Mouse (Mus musculus) left cerebral cortex, postnatal 4 days (tissue): ENCODE data around the gene Pafah2. TPM values are rescaled to one million over a fixed set of nuclear protein-coding genes. Genes with fewer than 3 reads are reported as not detected.
A peak's percentile ranks its signal among the peaks of the same experiment; 100 is the strongest.

Experiments used
- DNase-seq: peaks from one replicate; pipeline ENCODE4 v3.0.0-alpha.2; 2022
- intact Hi-C: fragments of 180-260 bp; cut with DNase I; formaldehyde crosslinking; loops from one replicate; pipeline ENCODE4 v1.15.1; 2025
- total RNA-seq, 2 experiments: library from RNA; stranded (reverse); gene quantifications; 2 replicates each; pipeline ENCODE4 v1.2.3; 2021

Gene Pafah2
- total RNA-seq = 10 to 100 TPM; 12.7 to 14.1 TPM

- DNase-seq = peak; percentile 93
- intact Hi-C loops = loop anchor here (2.0 kb wide), 2 partner anchors 73 to 83 kb away; partner anchors contain the start of gene Stmn1
Observed at GRCm38 (mm10) chr4:134395977-134396825, at the start of gene Pafah2. Gene Pafah2 (plus strand): TSS chr4:134396320.

- intact Hi-C loops = no loop called here
- no peak for DNase-seq
Observed at GRCm38 (mm10) chr4:134348078-134348477, 48.0 kb upstream of the Pafah2 start.

DNA sequence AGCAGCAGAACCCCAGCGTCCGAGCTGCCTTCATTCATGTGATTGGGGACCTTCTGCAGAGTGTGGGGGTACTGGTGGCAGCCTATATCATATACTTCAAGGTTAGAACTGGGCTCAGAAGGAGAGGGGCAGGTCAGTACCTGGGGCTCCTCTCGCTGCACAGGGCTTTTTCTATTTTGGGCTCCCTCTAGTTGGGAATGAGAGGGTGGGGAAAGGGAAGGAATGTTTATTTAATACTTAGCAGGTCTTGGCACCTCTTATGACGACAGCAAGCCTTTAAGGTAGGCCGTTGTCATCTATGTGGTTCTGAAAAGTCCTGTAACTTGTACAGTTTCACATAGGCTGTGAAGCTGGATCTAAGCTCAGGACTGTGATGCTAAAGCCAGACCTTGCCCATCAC lies 47.6 kb upstream of the Pafah2 start:
- no peak for DNase-seq
- intact Hi-C loops = no loop called here

GRCm38 (mm10) chr4:134349829-134350228 lies 46.3 kb upstream of the Pafah2 start:
- intact Hi-C loops = no loop called here
- no peak for DNase-seq

- intact Hi-C loops = no loop called here
- no peak for DNase-seq
Observed at GRCm38 (mm10) chr4:134350641-134351040, 45.5 kb upstream of the Pafah2 start.

- DNase-seq = no peak
Observed at GRCm38 (mm10) chr4:134351329-134352260, 44.5 kb upstream of the Pafah2 start.

DNA sequence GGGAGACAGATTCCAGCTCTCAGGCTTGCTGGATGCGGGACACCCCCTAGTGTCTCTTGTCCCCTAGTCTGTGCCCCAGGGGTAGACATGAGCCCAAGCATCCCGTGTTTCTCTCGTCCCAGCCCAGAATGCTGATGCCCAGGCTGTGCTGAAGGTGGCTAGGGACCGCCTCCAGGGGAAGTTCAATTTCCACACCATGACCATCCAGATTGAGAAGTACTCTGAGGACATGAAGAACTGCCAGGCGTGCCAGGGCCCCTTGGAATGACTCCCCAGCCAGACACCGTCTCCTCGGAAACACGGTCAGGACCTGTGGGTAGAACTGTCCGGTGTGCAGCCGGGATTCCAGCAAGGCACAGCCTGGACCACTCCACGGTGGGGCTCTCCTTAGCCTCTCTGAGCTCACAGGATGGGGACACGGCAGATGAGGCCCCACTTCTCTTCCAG lies 43.8 kb upstream of the Pafah2 start:
- DNase-seq = no peak

More at GRCm38 (mm10) chr4:134351329-134352260, 44.5 kb upstream of the Pafah2 start:
- intact Hi-C loops = no loop called here

GRCm38 (mm10) chr4:134352929-134353328 lies 43.2 kb upstream of the Pafah2 start:
- intact Hi-C loops = no loop called here

More for the DNA sequence above, 43.8 kb upstream of the Pafah2 start:
- intact Hi-C loops = no loop called here

GRCm38 (mm10) chr4:134353527-134354409 lies 42.4 kb upstream of the Pafah2 start:
- no peak for DNase-seq
- intact Hi-C loops = no loop called here

More at GRCm38 (mm10) chr4:134352929-134353328, 43.2 kb upstream of the Pafah2 start:
- DNase-seq = no peak

DNA sequence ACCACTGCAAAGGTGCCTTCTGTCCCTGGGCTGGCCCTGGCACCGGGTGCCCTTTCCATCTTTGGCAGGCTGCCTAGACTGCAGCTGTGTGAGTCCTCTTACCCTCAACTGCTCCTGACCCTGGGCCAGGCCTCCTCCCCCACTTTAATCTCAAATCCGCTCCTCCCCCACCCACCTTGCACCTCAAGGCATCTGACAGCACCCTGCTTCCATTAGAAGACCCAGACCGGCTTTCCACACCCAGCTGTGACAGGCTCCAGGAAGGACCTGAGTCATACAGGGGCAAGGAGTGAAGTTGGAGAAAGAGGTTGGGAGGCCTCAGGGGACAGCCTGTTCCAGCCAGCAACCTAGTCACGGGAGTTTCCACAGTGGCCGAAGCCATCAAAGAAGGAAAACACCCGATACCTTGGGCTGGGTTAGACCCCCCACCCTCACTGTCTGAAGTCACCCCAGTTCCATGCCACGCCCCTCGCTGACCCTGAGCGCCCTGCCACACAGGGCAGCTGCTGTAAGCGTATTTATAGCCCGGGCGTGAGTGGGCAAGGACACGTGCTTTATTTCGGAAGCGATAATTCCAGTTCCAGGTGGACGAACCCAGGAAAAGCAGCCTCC lies 40.2 kb upstream of the Pafah2 start:
- peak; percentile 64 for DNase-seq
- intact Hi-C loops = no loop called here

- intact Hi-C loops = no loop called here
- DNase-seq = peak; percentile 76
Observed at GRCm38 (mm10) chr4:134356591-134357460, 39.3 kb upstream of the Pafah2 start.

- intact Hi-C loops = no loop called here
- no peak for DNase-seq
Observed at GRCm38 (mm10) chr4:134357461-134357771, 38.7 kb upstream of the Pafah2 start.

DNA sequence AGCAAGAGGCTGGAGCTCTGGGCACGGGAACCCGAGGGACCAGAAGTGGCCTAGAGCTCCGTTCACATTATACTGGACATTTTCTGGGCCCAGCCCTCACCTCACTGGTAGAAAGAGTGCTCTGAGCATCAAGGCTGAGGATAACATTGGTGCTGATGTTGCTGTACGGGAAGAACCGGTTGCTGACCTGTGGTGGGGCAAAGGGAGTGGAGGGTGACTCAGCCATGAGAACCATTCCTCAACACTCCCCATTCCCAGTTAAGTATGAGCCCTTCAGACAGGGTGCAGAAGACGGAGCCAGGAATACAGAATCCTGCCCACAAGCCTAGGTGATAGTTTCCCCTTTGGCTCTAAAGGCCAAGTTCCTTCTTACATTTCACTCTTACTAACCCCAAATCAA lies 36.5 kb upstream of the Pafah2 start:
- intact Hi-C loops = no loop called here
- no peak for DNase-seq

DNA sequence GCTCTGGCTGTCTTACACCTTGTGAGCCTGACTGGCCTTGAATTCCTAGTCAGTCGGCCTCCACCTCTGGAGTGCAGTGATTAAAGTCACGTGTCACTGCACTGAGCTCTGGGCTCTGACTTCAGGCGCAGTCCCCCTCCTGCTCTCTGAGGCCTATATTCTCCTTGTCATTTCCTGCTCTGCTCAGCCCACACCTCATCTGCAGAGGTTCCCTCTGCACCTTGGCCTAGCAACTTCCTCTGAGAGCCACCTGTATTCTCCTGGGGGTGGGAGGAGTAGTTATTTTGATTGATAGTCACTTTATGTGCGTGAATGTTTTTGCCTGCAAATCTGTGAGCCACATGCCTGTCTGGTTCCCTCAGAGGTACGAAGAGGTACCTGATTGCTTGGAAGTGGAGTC lies 34.9 kb upstream of the Pafah2 start:
- no peak for DNase-seq
- intact Hi-C loops = no loop called here

DNA sequence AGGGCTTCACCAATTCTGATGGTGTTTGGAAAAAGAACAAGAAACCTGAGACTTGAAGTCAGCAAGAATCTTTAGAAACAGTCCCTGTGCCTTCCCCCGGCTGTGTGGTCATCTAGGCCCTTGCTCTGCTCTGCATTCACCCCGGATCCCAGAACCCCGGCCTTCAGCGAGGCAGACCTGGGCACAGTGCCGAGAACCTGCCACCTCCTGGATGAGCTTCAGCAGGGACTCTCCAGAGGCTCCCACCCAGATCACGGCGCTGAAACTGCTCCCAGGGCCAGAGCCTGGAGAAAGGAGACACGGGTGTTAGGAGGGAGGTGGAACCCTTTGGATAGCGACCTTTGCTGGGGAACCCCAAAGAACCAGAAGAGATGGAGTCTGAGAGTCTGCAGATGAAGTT lies 34.0 kb upstream of the Pafah2 start:
- intact Hi-C loops = no loop called here
- DNase-seq = no peak

DNA sequence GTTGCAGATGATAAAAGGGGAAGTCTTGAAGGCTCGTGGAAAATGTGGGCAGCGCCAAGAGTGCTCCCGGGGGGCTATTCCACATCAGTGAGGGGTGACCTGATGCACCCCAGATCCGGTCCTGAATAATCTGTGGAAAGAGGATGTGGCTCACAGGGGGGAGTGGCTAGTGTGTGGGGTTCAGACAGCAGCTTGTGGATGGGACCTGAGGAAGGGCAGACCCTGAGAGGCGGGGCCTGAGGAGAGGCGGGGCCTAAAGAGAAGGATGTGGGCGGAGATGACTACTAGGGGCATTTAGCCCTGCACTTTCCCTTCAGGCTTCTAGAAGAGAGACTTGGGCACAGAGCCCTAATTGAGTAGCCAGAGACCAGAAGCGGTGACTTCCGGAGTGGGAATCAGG lies 33.5 kb upstream of the Pafah2 start:
- no peak for DNase-seq
- intact Hi-C loops = no loop called here

GRCm38 (mm10) chr4:134365280-134365679 lies 30.8 kb upstream of the Pafah2 start:
- intact Hi-C loops = no loop called here
- DNase-seq = no peak

DNA sequence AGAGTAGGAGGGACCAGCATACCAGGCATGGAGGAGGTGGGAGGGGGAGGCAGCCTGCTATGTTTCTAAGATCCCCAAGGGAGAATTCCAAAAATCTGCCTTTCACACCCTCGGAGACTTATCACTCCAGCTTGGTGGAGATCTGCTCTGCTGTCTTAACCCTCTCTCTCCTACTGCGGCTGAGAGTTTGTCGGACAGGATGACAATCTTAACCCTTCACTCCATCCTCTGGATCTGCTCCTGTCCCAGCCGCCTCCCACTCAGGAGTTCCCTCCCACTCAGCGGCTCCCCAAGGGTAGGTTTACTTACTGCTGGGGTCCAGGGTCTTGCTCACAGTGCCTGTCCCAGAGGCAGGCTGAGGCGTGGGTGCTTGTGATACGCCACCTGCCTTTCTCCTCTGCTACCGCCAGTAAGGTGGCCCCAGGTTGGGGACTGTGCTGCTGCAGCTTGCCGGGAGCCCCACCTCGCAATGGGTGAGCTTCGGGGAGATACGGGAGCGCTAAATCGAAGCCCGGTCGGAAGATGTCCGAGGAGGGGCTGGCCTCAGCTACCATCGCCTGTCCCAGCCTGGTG lies 25.4 kb upstream of the Pafah2 start:
- DNase-seq = no peak
- intact Hi-C loops = no loop called here
